Mouse (Mus musculus) forebrain, embryonic 10.5 days (tissue): Measurements from ENCODE around the gene Mier2. TPM values are rescaled to one million over a fixed set of nuclear protein-coding genes. Genes with fewer than 3 reads are reported as not detected.
A peak's percentile ranks its signal among the peaks of the same experiment; 100 is the strongest.

ENCODE experiments used
- DNase-seq: peaks from one replicate; pipeline ENCODE4 v3.0.0-alpha.2; 2017; ENCODE audit warnings: low spot score; ENCODE audit errors: extremely low spot score
- H3K27ac ChIP-seq: fragments of 300-500 bp; sonication (generic); 2 replicates; pipeline ENCODE4 v1.5.1; 2016; ENCODE audit warnings: mild to moderate bottlenecking
- H3K27me3 ChIP-seq: fragments of 300-500 bp; sonication (generic); 2 replicates; pipeline ENCODE4 v1.6.1; 2016; ENCODE audit warnings: mild to moderate bottlenecking; ENCODE audit not compliant: poor library complexity, severe bottlenecking
- H3K36me3 ChIP-seq: fragments of 300-500 bp; sonication (generic); replicated peaks from 2 replicates; pipeline ENCODE4 v1.6.1; 2016; ENCODE audit warnings: mild to moderate bottlenecking, moderate library complexity
- H3K4me1 ChIP-seq: fragments of 300-500 bp; sonication (generic); 2 replicates; pipeline ENCODE4 v1.6.1; 2016
- H3K4me3 ChIP-seq: fragments of 300-500 bp; sonication (generic); 2 replicates; pipeline ENCODE4 v1.5.1; 2016; ENCODE audit warnings: mild to moderate bottlenecking, moderate library complexity
- H3K9me3 ChIP-seq: fragments of 300-500 bp; sonication (generic); 2 replicates; pipeline ENCODE4 v1.6.1; 2016; ENCODE audit warnings: mild to moderate bottlenecking, moderate library complexity
- WGBS: fragments of 180-500 bp; shearing (Covaris S2); methylation state at CpG from one replicate; pipeline ENCODE4 v1.1.7; 2016; 5-methylcytosine and 5-hydroxymethylcytosine counted together
- polyA plus RNA-seq: library from polyadenylated mRNA; unstranded; fragments of >200 nt; fragmentation: Nextera tagmentation; extraction: Ambion mirVana; gene quantifications from 2 replicates; pipeline ENCODE4 v1.2.1, GENCODE M21; 2016

Mier2 gene
- polyA plus RNA-seq, 1 experiment from 2014 or later = 65.0 TPM

GRCm38 (mm10) chr10:79571314-79571713 is 16.3 kb upstream of the Mier2 start:
- Histone ChIP-seq H3K36me3 (no peaks in the 10 kb centered on the region), H3K4me1 (no peaks in the 10 kb centered on the region), H3K27ac (no peak overlapping the region), H3K4me3 (no peak overlapping the region), H3K27me3 (no peaks in the 10 kb centered on the region), H3K9me3 (peaks cover 7% of the 10 kb centered on the region; the same call in 1 of the 2 replicates)
- 93% methylated on average over 2 of the region's 2 CpGs for WGBS
- DNase-seq = no peak

- H3K27me3 ChIP-seq = no peaks in the 10 kb centered on the region
- no peak overlapping the region for H3K27ac ChIP-seq
- WGBS = 92% methylated on average over 5 of the region's 5 CpGs
- H3K4me1 ChIP-seq = no peaks in the 10 kb centered on the region
- H3K9me3 ChIP-seq = peaks cover 12% of the 10 kb centered on the region
- no peaks in the 10 kb centered on the region for H3K36me3 ChIP-seq
- no peak overlapping the region for H3K4me3 ChIP-seq
- DNase-seq = no peak
Measured at GRCm38 (mm10) chr10:79569921-79570320, 14.9 kb upstream of the Mier2 start.

DNA sequence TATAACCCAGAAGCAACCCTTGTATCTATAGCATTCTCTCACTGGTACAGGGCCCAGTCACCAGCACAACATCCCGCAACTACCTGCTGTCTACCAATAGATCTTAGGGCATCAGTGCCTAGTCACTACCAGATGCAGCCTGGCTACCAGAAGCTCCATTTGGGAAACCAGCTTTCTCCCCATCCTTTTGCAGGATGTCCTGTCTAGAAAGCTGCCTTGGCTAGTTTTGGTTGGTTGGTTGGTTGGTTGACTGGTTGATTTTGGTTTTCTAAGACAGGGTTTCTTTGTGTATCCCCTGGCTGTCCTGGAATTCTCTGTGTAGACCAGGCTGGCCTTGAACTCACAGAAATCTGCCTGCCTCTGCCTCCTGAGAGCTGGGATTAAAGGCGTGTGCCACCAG is 4.7 kb upstream of the Mier2 start:
- WGBS = 93% methylated on average over 2 of the region's 2 CpGs
- Histone ChIP-seq H3K27ac (no peak overlapping the region), H3K36me3 (peaks cover 3% of the 10 kb centered on the region; the same call in 1 of the 2 replicates), H3K27me3 (no peaks in the 10 kb centered on the region), H3K4me3 (no peak overlapping the region), H3K9me3 (peaks cover 21% of the 10 kb centered on the region; the same call in 1 of the 2 replicates), H3K4me1 (peaks cover 9% of the 10 kb centered on the region)
- no peak for DNase-seq

DNA sequence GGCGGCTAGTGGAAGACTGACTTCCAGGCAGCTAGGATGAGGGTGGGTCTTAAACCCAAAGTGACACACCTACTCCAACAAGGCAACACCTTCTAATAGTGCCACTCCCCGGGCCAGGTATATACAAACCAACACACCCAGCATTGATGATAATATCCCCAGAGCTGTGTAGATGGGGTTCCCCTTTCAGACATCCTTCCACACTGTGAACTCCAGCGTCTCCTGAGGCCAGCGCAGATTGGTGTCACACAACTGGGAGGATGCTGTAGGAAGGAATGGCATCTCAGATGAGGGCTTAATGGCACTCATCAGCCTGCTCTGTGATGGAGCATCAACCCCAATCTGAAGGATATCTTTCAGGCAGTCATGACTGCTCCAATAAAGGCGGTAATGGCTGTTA is 2.5 kb upstream of the Mier2 start:
- no peaks in the 10 kb centered on the region for H3K27me3 ChIP-seq
- peaks cover 28% of the 10 kb centered on the region for H3K4me1 ChIP-seq
- peaks cover 6% of the 10 kb centered on the region; the same call in 1 of the 2 replicates for H3K9me3 ChIP-seq
- H3K27ac ChIP-seq = no peak overlapping the region
- 94% methylated on average over 5 of the region's 5 CpGs for WGBS
- no peak for DNase-seq
- peaks cover 4% of the 10 kb centered on the region for H3K36me3 ChIP-seq
- no peak overlapping the region for H3K4me3 ChIP-seq

DNA sequence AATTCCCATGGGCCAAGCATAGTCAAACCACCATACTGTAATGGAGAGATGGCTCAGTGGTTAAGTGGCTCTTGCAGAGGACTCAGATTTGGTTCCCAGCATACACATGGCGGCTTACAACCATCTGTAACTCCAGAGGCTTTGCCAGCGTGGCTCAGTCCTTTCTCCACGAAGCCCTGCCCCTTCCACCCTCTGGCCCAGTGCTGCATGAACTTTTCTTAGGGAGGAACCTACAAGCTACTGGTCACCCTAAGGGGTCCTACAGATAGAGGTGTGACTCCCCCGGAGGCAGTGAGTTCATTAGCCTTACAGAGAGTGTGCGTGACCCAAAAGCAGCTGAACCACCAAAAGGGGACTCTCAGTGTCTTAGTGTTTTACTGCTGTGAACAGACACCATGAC is 2.0 kb upstream of the Mier2 start:
- Histone ChIP-seq H3K9me3 (peaks cover 6% of the 10 kb centered on the region; the same call in 1 of the 2 replicates), H3K4me3 (no peak overlapping the region), H3K27ac (no peak overlapping the region), H3K27me3 (no peaks in the 10 kb centered on the region), H3K4me1 (peaks cover 34% of the 10 kb centered on the region), H3K36me3 (peaks cover 7% of the 10 kb centered on the region)
- 90% methylated on average over 5 of the region's 5 CpGs for WGBS
- DNase-seq = no peak

- H3K9me3 ChIP-seq = no peaks in the 10 kb centered on the region; the same call in 1 of the 2 replicates
- DNase-seq = no peak
- peak overlapping the region; percentile 95 for H3K4me3 ChIP-seq
- H3K27me3 ChIP-seq = no peaks in the 10 kb centered on the region
- peaks cover 39% of the 10 kb centered on the region for H3K4me1 ChIP-seq
- H3K36me3 ChIP-seq = peaks cover 20% of the 10 kb centered on the region
- H3K27ac ChIP-seq = peak overlapping the region; percentile 97
- WGBS = 33% methylated on average over 7 of the region's 7 CpGs
Measured at GRCm38 (mm10) chr10:79555238-79555724, 282 bp upstream of the Mier2 start.

GRCm38 (mm10) chr10:79553691-79554090 is 1.3 kb downstream of the Mier2 start:
- peak overlapping the region; percentile 95 for H3K4me3 ChIP-seq
- no peaks in the 10 kb centered on the region for H3K9me3 ChIP-seq
- 54% methylated on average over 10 of the region's 10 CpGs for WGBS
- H3K27me3 ChIP-seq = no peaks in the 10 kb centered on the region
- peak overlapping the region; percentile 97 for H3K27ac ChIP-seq
- H3K36me3 ChIP-seq = peaks cover 36% of the 10 kb centered on the region
- DNase-seq = no peak
- peaks cover 39% of the 10 kb centered on the region for H3K4me1 ChIP-seq

DNA sequence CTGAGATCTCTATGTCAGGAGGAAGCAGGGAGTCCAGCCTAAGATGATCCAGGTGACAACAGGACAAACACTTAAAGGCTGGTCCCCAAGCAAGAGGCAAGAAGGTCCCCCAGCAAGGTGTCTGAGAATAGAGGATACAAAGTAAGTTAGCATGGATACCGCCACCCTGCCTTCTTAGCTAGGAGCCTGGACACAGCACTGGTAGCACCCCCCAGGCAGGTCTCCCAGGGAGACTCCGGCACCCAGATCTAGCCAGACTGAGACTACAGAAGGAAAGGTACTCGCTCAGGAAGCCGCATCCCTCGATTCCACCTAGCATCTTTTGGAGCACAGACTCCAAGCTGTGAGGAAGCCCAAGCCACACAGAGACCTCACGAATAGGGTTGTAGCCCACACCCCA is 1.8 kb downstream of the Mier2 start:
- Histone ChIP-seq H3K4me1 (peaks cover 39% of the 10 kb centered on the region), H3K27me3 (no peaks in the 10 kb centered on the region), H3K4me3 (peak overlapping the region; percentile 95), H3K9me3 (no peaks in the 10 kb centered on the region), H3K36me3 (peaks cover 41% of the 10 kb centered on the region), H3K27ac (no peak overlapping the region)
- WGBS = 96% methylated on average over 6 of the region's 6 CpGs
- no peak for DNase-seq

DNA sequence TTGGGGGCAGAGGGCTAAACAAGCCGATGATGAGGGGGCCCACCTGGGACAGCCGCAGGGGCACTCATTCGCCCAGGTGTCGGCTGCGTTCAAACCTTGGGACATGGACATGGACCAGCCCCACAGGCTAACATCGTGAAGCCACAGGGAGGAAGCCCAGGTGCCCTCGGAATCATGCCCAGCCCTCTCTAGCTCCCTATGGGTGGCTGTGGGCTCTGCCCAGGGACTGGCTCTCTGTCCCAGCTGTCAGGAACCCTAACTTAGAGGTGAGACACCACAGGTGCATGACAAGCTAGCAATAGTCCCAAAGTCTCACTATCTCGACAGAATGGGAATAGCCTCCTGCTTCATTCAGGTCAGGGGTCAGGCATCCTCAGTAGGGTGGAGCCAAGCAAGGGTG is 2.5 kb downstream of the Mier2 start:
- H3K36me3 ChIP-seq = peaks cover 47% of the 10 kb centered on the region
- no peak overlapping the region for H3K4me3 ChIP-seq
- DNase-seq = no peak
- 92% methylated on average over 8 of the region's 8 CpGs for WGBS
- peaks cover 39% of the 10 kb centered on the region for H3K4me1 ChIP-seq
- no peak overlapping the region; the same call in 1 of the 2 replicates for H3K27ac ChIP-seq
- H3K27me3 ChIP-seq = no peaks in the 10 kb centered on the region
- no peaks in the 10 kb centered on the region for H3K9me3 ChIP-seq

DNA sequence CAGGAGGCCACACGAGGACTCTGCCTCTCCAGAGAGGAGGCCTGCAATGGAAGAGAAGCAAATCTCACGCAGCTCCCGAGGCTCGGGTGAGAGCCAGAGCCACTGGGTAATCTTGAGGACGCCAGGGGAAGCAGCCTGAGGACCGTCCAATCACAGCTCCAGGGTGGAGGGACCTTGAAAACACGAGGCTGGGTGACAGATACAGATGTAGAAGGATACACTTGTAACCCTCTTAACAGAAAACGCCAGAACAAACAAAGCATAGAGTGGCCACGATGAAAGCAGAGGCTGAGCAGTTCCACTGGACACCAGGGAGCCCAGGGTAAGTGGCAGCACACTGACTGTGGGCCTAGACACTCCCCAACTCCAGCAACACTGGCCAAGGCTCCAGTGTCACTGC is 4.6 kb downstream of the Mier2 start:
- H3K36me3 ChIP-seq = peaks cover 69% of the 10 kb centered on the region
- peaks cover 34% of the 10 kb centered on the region for H3K4me1 ChIP-seq
- no peaks in the 10 kb centered on the region for H3K27me3 ChIP-seq
- WGBS = 87% methylated on average over 9 of the region's 9 CpGs
- H3K9me3 ChIP-seq = no peaks in the 10 kb centered on the region
- DNase-seq = no peak
- H3K4me3 ChIP-seq = no peak overlapping the region
- H3K27ac ChIP-seq = no peak overlapping the region

GRCm38 (mm10) chr10:79548971-79549723 is 5.9 kb downstream of the Mier2 start:
- H3K36me3 ChIP-seq = peaks cover 81% of the 10 kb centered on the region
- peaks cover 27% of the 10 kb centered on the region for H3K4me1 ChIP-seq
- 94% methylated on average over 18 of the region's 18 CpGs for WGBS
- no peak overlapping the region for H3K4me3 ChIP-seq
- H3K9me3 ChIP-seq = no peaks in the 10 kb centered on the region
- DNase-seq = no peak
- H3K27me3 ChIP-seq = no peaks in the 10 kb centered on the region
- H3K27ac ChIP-seq = no peak overlapping the region

DNA sequence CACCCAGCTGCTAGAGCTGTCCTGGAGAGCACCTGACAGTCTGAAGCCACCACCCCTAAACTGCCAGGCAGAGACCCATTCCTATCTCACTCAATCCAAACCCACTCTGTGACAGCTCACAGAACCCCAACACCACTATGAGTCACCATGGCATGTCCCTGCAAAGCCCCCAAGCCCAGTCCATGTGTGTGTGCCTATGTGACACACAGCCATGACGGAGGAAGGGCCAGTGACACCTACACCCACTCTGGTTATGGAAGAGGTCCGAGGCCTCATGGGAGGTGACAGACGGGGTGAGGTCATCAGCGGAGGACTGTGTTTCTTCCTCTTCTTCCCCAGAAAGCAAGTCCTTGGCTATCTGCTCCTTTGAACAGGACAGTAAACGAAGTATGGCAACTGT is 6.5 kb downstream of the Mier2 start:
- H3K27me3 ChIP-seq = no peaks in the 10 kb centered on the region
- no peak for DNase-seq
- WGBS = 95% methylated on average over 5 of the region's 5 CpGs
- H3K4me1 ChIP-seq = peaks cover 21% of the 10 kb centered on the region
- H3K4me3 ChIP-seq = no peak overlapping the region
- H3K9me3 ChIP-seq = no peaks in the 10 kb centered on the region
- H3K27ac ChIP-seq = no peak overlapping the region
- peaks cover 87% of the 10 kb centered on the region for H3K36me3 ChIP-seq

GRCm38 (mm10) chr10:79547148-79547675 is 7.8 kb downstream of the Mier2 start:
- no peak overlapping the region for H3K4me3 ChIP-seq
- 91% methylated on average over 5 of the region's 5 CpGs for WGBS
- H3K27ac ChIP-seq = no peak overlapping the region
- peaks cover 7% of the 10 kb centered on the region for H3K4me1 ChIP-seq
- H3K27me3 ChIP-seq = no peaks in the 10 kb centered on the region
- H3K36me3 ChIP-seq = peaks cover 94% of the 10 kb centered on the region
- no peak for DNase-seq
- H3K9me3 ChIP-seq = no peaks in the 10 kb centered on the region
